Mouse (Mus musculus): Measurements from ENCODE around the gene Strip1. TPM values are rescaled to one million over a fixed set of nuclear protein-coding genes. Genes with fewer than 3 reads are reported as not detected.

Strip1 gene
- polyA plus RNA-seq (2012; rRNA removed), result 75.7 and 86.7 TPM in 2 replicates

DNA sequence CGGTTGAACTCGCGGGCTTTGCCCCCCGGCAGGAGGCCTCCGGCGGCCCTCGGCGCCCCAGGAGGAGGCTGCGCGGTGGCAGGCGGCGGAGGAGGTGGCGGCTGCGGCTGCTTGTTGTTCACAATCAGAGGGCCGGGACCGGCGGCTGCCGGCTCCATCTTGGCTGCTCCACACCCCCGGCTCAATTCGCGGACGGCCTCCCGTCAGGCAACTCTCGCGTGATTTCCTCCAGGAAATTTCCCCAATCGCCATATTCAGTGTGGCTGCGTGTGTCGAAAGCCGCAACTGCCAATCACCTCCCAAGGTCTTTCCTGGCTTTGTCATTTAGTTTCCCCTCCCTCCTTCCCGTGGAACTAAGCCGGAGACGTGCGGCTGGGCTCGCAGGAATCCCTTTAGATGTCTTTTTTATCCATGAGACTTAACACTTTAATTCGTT lies at the start of gene Strip1:
Gene Strip1, minus strand, starts transcription at position 172 of the 436 bp plus-strand sequence.
- peak; percentile 92 for DNase-seq
- WGBS, result under 1% methylated on average over 35 of the region's 35 CpGs

DNA sequence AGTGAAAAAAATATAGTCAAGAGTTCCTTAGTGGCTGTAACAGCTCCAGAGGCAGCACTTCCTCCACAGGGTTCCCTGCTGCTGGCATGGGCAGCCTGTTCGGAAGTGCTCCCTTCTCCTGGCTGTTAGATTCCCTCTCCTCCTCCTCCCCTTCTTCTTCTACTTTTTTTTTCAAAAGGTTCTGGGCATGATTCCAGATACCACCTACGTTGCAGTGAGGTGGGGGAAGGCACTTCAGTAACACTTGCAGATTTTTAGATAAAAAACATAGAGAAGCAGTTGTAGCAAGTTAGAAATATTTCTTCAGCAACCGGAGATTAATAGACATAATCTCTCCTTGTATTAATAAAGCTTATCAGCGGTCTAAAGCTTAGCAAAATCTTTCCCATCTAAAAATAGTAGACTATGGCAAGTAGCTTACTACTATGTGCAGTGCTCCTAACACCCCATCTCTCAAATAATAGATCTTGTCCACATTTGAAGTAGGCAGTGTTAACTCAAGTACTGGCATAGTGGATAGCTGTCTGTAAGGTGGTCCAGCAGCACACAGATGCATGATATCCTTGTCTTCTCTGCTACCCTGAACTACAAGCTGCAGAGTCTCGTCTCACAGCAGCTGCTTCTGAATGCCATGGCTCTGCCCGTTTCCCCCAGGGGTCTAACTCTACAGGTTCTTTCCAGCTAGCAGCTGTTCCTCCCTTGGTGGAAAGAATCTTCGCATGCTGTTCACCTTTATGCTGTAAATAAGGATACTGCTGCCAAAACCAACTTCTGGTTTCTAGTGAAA lies 49.5 kb upstream of the Strip1 start:
- no peak for DNase-seq
- no peak overlapping the region for H3K27ac ChIP-seq (ENCODE audit: control insufficient read depth, insufficient read depth, low read length)
- H3K4me1 ChIP-seq (replicated peaks; ENCODE audit: control insufficient read depth, insufficient read depth, low read length), result no peaks in the 10 kb centered on the region
- no peak for TF ChIP-seq CTCF (IDR thresholded peaks at IDR 0.05; ENCODE audit: borderline replicate concordance, control insufficient read depth, extremely low read depth, insufficient read depth, low read length, poor library complexity)
- no peak for TF ChIP-seq POLR2A (IDR thresholded peaks at IDR 0.05; ENCODE audit: control insufficient read depth, extremely low read depth, insufficient read depth, low read length, poor library complexity)
- H3K36me3 ChIP-seq (ENCODE audit: control insufficient read depth, insufficient read depth, low read length), result peaks cover 9% of the 10 kb centered on the region
- H3K4me3 ChIP-seq (ENCODE audit: control insufficient read depth, insufficient read depth, low read length), result no peak overlapping the region
- 46% methylated on average over 7 of the region's 7 CpGs for WGBS
- no peaks in the 10 kb centered on the region for H3K27me3 ChIP-seq (ENCODE audit: control insufficient read depth, insufficient read depth, low read length)

More for the DNA sequence above, at the start of gene Strip1:
- H3K27ac ChIP-seq (ENCODE audit: control insufficient read depth, insufficient read depth, low read length), result peak within 1 kb of the TSS; percentile 47; the same call in 1 of the 2 replicates
- H3K27me3 ChIP-seq (ENCODE audit: control insufficient read depth, insufficient read depth, low read length), result no peaks in the 10 kb centered on the region
- TF ChIP-seq CTCF (IDR thresholded peaks at IDR 0.05; ENCODE audit: borderline replicate concordance, control insufficient read depth, extremely low read depth, insufficient read depth, low read length, poor library complexity) (no peak; the same call in 1 of the 2 replicates), POLR2A (IDR thresholded peaks at IDR 0.05; ENCODE audit: control insufficient read depth, extremely low read depth, insufficient read depth, low read length, poor library complexity) (peak; percentile 56; the same call in 1 of the 2 replicates)
- peaks cover 8% of the 10 kb centered on the region for H3K36me3 ChIP-seq (ENCODE audit: control insufficient read depth, insufficient read depth, low read length)
- H3K4me1 ChIP-seq (replicated peaks; ENCODE audit: control insufficient read depth, insufficient read depth, low read length), result peaks cover 7% of the 10 kb centered on the region
- peak within 1 kb of the TSS; percentile 91 for H3K4me3 ChIP-seq (ENCODE audit: control insufficient read depth, insufficient read depth, low read length)

- no peaks in the 10 kb centered on the region for H3K27me3 ChIP-seq (ENCODE audit: control insufficient read depth, insufficient read depth, low read length)
- TF ChIP-seq CTCF (IDR thresholded peaks at IDR 0.05; ENCODE audit: borderline replicate concordance, control insufficient read depth, extremely low read depth, insufficient read depth, low read length, poor library complexity), result no peak
- TF ChIP-seq POLR2A (IDR thresholded peaks at IDR 0.05; ENCODE audit: control insufficient read depth, extremely low read depth, insufficient read depth, low read length, poor library complexity), result no peak
- no peaks in the 10 kb centered on the region for H3K4me1 ChIP-seq (replicated peaks; ENCODE audit: control insufficient read depth, insufficient read depth, low read length)
- no peak overlapping the region for H3K4me3 ChIP-seq (ENCODE audit: control insufficient read depth, insufficient read depth, low read length)
- no peak for DNase-seq
- H3K36me3 ChIP-seq (ENCODE audit: control insufficient read depth, insufficient read depth, low read length), result peaks cover 86% of the 10 kb centered on the region
- 63% methylated on average over 2 of the region's 2 CpGs for WGBS
- H3K27ac ChIP-seq (ENCODE audit: control insufficient read depth, insufficient read depth, low read length), result no peak overlapping the region
Measured at GRCm38 (mm10) chr3:107671509-107671908, 40.0 kb upstream of the Strip1 start.

- WGBS, result 29% methylated on average over 4 of the region's 4 CpGs
Measured at GRCm38 (mm10) chr3:107670500-107670899, 39.0 kb upstream of the Strip1 start.

GRCm38 (mm10) chr3:107668786-107669185 lies 37.3 kb upstream of the Strip1 start:
- 94% methylated on average over 7 of the region's 7 CpGs for WGBS
- no peak for TF ChIP-seq CTCF (IDR thresholded peaks at IDR 0.05; ENCODE audit: borderline replicate concordance, control insufficient read depth, extremely low read depth, insufficient read depth, low read length, poor library complexity)
- no peak for TF ChIP-seq POLR2A (IDR thresholded peaks at IDR 0.05; ENCODE audit: control insufficient read depth, extremely low read depth, insufficient read depth, low read length, poor library complexity)
- Histone ChIP-seq H3K27ac (ENCODE audit: control insufficient read depth, insufficient read depth, low read length) (no peak overlapping the region), H3K27me3 (ENCODE audit: control insufficient read depth, insufficient read depth, low read length) (no peaks in the 10 kb centered on the region), H3K4me3 (ENCODE audit: control insufficient read depth, insufficient read depth, low read length) (no peak overlapping the region), H3K4me1 (replicated peaks; ENCODE audit: control insufficient read depth, insufficient read depth, low read length) (no peaks in the 10 kb centered on the region), H3K36me3 (ENCODE audit: control insufficient read depth, insufficient read depth, low read length) (peaks cover 82% of the 10 kb centered on the region)
- DNase-seq, result no peak

More at GRCm38 (mm10) chr3:107670500-107670899, 39.0 kb upstream of the Strip1 start:
- Histone ChIP-seq H3K27ac (ENCODE audit: control insufficient read depth, insufficient read depth, low read length) (no peak overlapping the region), H3K4me3 (ENCODE audit: control insufficient read depth, insufficient read depth, low read length) (no peak overlapping the region), H3K36me3 (ENCODE audit: control insufficient read depth, insufficient read depth, low read length) (peaks cover 86% of the 10 kb centered on the region), H3K4me1 (replicated peaks; ENCODE audit: control insufficient read depth, insufficient read depth, low read length) (no peaks in the 10 kb centered on the region), H3K27me3 (ENCODE audit: control insufficient read depth, insufficient read depth, low read length) (no peaks in the 10 kb centered on the region)
- TF ChIP-seq POLR2A (IDR thresholded peaks at IDR 0.05; ENCODE audit: control insufficient read depth, extremely low read depth, insufficient read depth, low read length, poor library complexity) (no peak), CTCF (IDR thresholded peaks at IDR 0.05; ENCODE audit: borderline replicate concordance, control insufficient read depth, extremely low read depth, insufficient read depth, low read length, poor library complexity) (no peak)
- DNase-seq, result no peak

GRCm38 (mm10) chr3:107667426-107667825 lies 35.9 kb upstream of the Strip1 start:
- WGBS, result 95% methylated on average over 6 of the region's 6 CpGs
- TF ChIP-seq POLR2A (IDR thresholded peaks at IDR 0.05; ENCODE audit: control insufficient read depth, extremely low read depth, insufficient read depth, low read length, poor library complexity), result no peak
- Histone ChIP-seq H3K4me3 (ENCODE audit: control insufficient read depth, insufficient read depth, low read length) (no peak overlapping the region), H3K36me3 (ENCODE audit: control insufficient read depth, insufficient read depth, low read length) (peaks cover 83% of the 10 kb centered on the region), H3K27ac (ENCODE audit: control insufficient read depth, insufficient read depth, low read length) (no peak overlapping the region), H3K27me3 (ENCODE audit: control insufficient read depth, insufficient read depth, low read length) (no peaks in the 10 kb centered on the region), H3K4me1 (replicated peaks; ENCODE audit: control insufficient read depth, insufficient read depth, low read length) (no peaks in the 10 kb centered on the region)
- no peak for DNase-seq

Data from thymus, adult 2 months (tissue).